Mouse (Mus musculus) layer of hippocampus, postnatal 14 days (tissue): ENCODE data around the gene Slc46a3. TPM values are rescaled to one million over a fixed set of nuclear protein-coding genes. Genes with fewer than 3 reads are reported as not detected.
A peak's percentile ranks its signal among the peaks of the same experiment; 100 is the strongest.

Experiments used
- DNase-seq, 2 experiments: peaks; one replicate each; pipeline ENCODE4 v3.0.0; 2021 to 2022; ENCODE audit warnings: low spot score in 2 of 2, mixed read lengths in 1 of 2
- long read RNA-seq, 2 experiments: library from polyadenylated mRNA; stranded (forward); transcript quantifications; one replicate each; pipeline ENCODE4 v2.0.0; 2021
- total RNA-seq, 2 experiments: library from RNA; stranded (reverse); gene quantifications; 2 replicates each; pipeline ENCODE4 v1.2.3; 2021

Slc46a3 gene
- 1 to 10 TPM; 6.3 to 7.1 TPM for total RNA-seq
- long read RNA-seq, experiment 1, transcript Slc46a3-201 (6 exons, 2,434 nt) = major isoform, 7 of 11 reads
- long read RNA-seq, experiment 1, partial matches to known transcripts = 0 of 11 reads
- long read RNA-seq, experiment 1, other reads (novel, unspliced or antisense) = 0 of 11 reads
- long read RNA-seq, experiment 2, transcript Slc46a3-201 (6 exons, 2,434 nt) = major isoform, 5 of 9 reads
- long read RNA-seq, experiment 2, partial matches to known transcripts = 0 of 9 reads
- long read RNA-seq, experiment 2, other reads (novel, unspliced or antisense) = 1 of 9 reads

- peak; percentile 95 to 98 for DNase-seq
Measured at GRCm38 (mm10) chr5:147894455-147895076, at the start of gene Slc46a3. Gene Slc46a3, minus strand, starts transcription at chr5:147894815.

- peak in 1 of 2 experiments; percentile 12 for DNase-seq
Measured at GRCm38 (mm10) chr5:147939226-147939625, 44.6 kb upstream of the Slc46a3 start.

- no peak for DNase-seq
Measured at GRCm38 (mm10) chr5:147935096-147935495, 40.5 kb upstream of the Slc46a3 start.

- no peak for DNase-seq
Measured at GRCm38 (mm10) chr5:147928668-147929497, 34.3 kb upstream of the Slc46a3 start.

- DNase-seq = no peak
Measured at GRCm38 (mm10) chr5:147925935-147926604, 31.5 kb upstream of the Slc46a3 start.

GRCm38 (mm10) chr5:147924621-147925020, 30.0 kb upstream of the Slc46a3 start:
- no peak for DNase-seq

GRCm38 (mm10) chr5:147918044-147918846, 23.6 kb upstream of the Slc46a3 start:
- no peak for DNase-seq

GRCm38 (mm10) chr5:147916171-147916570, 21.6 kb upstream of the Slc46a3 start:
- DNase-seq = no peak

GRCm38 (mm10) chr5:147915038-147915566, 20.5 kb upstream of the Slc46a3 start:
- no peak for DNase-seq

- DNase-seq = no peak
Measured at GRCm38 (mm10) chr5:147913241-147913842, 18.7 kb upstream of the Slc46a3 start.

- DNase-seq = no peak
Measured at GRCm38 (mm10) chr5:147911744-147912143, 17.1 kb upstream of the Slc46a3 start.

GRCm38 (mm10) chr5:147910807-147911509, 16.3 kb upstream of the Slc46a3 start:
- no peak for DNase-seq

- DNase-seq = no peak
Measured at GRCm38 (mm10) chr5:147907851-147908250, 13.2 kb upstream of the Slc46a3 start.

GRCm38 (mm10) chr5:147907144-147907543, 12.5 kb upstream of the Slc46a3 start:
- DNase-seq = no peak

GRCm38 (mm10) chr5:147903166-147903565, 8.6 kb upstream of the Slc46a3 start:
- DNase-seq = no peak

- no peak for DNase-seq
Measured at GRCm38 (mm10) chr5:147902008-147902757, 7.6 kb upstream of the Slc46a3 start.

- no peak for DNase-seq
Measured at GRCm38 (mm10) chr5:147898968-147899549, 4.4 kb upstream of the Slc46a3 start.

- no peak for DNase-seq
Measured at GRCm38 (mm10) chr5:147898254-147898653, 3.6 kb upstream of the Slc46a3 start.
